Mouse (Mus musculus) bone marrow macrophage, adult 2 months (primary cell): ENCODE results near the gene Glis3. TPM values are rescaled to one million over a fixed set of nuclear protein-coding genes. Genes with fewer than 3 reads are reported as not detected.

Experiments used
- H3K27ac ChIP-seq: 2 replicates; pipeline ENCODE4 v1.5.1; 2012; ENCODE audit warnings: low read depth, low read length; ENCODE audit not compliant: insufficient read depth
- H3K4me1 ChIP-seq: 2 replicates; pipeline ENCODE4 v1.6.1; 2012; ENCODE audit warnings: low read length; ENCODE audit not compliant: control insufficient read depth, insufficient read depth
- H3K4me3 ChIP-seq: 2 replicates; pipeline ENCODE4 v1.5.1; 2012; ENCODE audit warnings: mild to moderate bottlenecking, low read length, moderate library complexity; ENCODE audit not compliant: insufficient read depth
- CTCF ChIP-seq: IDR thresholded peaks from 2 replicates; pipeline ENCODE4 v1.5.1; 2012; ENCODE audit warnings: low read depth, mild to moderate bottlenecking, low read length, moderate library complexity
- POLR2A ChIP-seq: IDR thresholded peaks from 2 replicates; pipeline ENCODE4 v1.6.1; 2012; ENCODE audit warnings: mild to moderate bottlenecking, low read depth, low read length, borderline replicate concordance
- polyA plus RNA-seq: library from polyadenylated mRNA; stranded (reverse); fragments of >200 nt; gene quantifications from 2 replicates; pipeline ENCODE4 v1.2.4, GENCODE M21; 2012; ENCODE audit not compliant: missing spikeins, insufficient read depth, insufficient read length

Gene Glis3
- polyA plus RNA-seq, 1 experiment, result 3.4 TPM

GRCm38 (mm10) chr19:28246186-28246585 lies 433.7 kb downstream of the Glis3 start:
- Histone ChIP-seq H3K27ac (no peak overlapping the region), H3K4me3 (no peak overlapping the region), H3K4me1 (no peaks in the 10 kb centered on the region)
- TF ChIP-seq POLR2A (no peak), CTCF (no peak)

DNA sequence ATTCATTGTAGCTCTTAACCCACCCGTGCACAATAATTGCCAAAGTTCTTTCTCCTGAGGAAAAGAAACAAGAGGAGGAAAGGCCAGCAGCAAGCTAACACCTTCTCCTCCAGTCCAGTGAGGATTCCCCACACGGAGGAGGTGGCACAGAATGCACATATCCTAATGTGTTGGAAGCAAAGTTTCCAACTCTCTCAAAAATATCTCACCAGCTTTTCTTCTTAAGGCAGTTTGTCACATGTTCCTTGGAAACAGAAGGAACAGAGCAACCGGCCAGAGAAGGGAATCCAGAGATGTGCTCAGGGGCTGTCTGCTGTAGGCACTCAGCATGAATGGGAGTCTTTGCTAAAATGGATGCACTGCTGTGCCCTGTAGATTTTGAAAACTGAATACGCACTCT lies 441.8 kb downstream of the Glis3 start:
- no peak overlapping the region for H3K4me3 ChIP-seq
- no peak overlapping the region for H3K27ac ChIP-seq
- no peaks in the 10 kb centered on the region for H3K4me1 ChIP-seq
- TF ChIP-seq CTCF (no peak), POLR2A (no peak)

- no peak overlapping the region for H3K4me3 ChIP-seq
- H3K4me1 ChIP-seq, result no peaks in the 10 kb centered on the region
- TF ChIP-seq CTCF (no peak), POLR2A (no peak)
- H3K27ac ChIP-seq, result no peak overlapping the region
These were observed 442.3 kb downstream of the Glis3 start for GRCm38 (mm10) chr19:28237621-28238020.

DNA sequence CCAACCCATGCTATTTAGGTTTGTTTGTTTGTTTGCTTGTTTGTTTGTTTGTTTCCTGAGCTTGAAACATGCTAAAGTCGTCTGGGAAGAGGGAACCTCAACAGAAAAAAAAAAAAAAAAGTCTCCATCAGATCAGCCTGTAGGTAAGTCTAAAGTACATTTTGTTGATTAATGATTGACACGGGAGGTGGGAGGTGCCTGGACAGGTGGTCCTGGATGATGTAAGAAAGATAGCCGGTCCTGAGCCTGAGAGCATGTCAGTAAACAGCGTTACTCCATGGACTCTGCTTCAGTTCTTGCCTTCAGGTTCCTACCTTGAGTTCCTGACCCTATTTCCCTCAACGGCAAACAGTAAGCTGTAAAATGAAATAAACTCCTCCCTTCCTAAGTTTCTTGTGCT lies 444.3 kb downstream of the Glis3 start:
- no peak for TF ChIP-seq CTCF
- H3K4me3 ChIP-seq, result no peak overlapping the region
- H3K27ac ChIP-seq, result no peak overlapping the region

GRCm38 (mm10) chr19:28235096-28235495 lies 444.8 kb downstream of the Glis3 start:
- Histone ChIP-seq H3K27ac (no peak overlapping the region), H3K4me3 (no peak overlapping the region), H3K4me1 (no peaks in the 10 kb centered on the region)
- no peak for TF ChIP-seq POLR2A
- no peak for TF ChIP-seq CTCF

More for the DNA sequence above, 444.3 kb downstream of the Glis3 start:
- no peaks in the 10 kb centered on the region for H3K4me1 ChIP-seq

DNA sequence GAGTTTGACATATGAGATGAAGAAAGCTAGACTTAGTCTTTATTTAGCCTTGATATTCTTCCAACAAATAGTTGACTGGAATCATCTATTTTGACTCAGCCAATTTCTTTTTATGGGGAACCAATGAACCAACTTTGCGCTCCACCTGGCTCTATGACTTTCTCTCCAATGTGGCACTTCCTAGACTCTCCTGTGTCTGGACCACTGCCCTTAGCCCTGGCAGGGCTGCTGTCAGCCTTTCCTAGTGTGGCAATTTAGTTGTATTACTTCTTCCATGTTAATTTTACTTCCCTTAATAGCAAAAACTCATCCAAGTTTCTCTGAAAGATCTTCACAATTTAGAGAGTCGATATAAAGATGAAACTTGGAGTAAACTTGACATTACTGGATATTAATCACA lies 445.2 kb downstream of the Glis3 start:
- Histone ChIP-seq H3K4me3 (no peak overlapping the region), H3K4me1 (no peaks in the 10 kb centered on the region), H3K27ac (no peak overlapping the region)
- no peak for TF ChIP-seq CTCF
- no peak for TF ChIP-seq POLR2A

- Histone ChIP-seq H3K4me3 (no peak overlapping the region), H3K4me1 (no peaks in the 10 kb centered on the region), H3K27ac (no peak overlapping the region)
- no peak for TF ChIP-seq POLR2A
These were observed 448.4 kb downstream of the Glis3 start for GRCm38 (mm10) chr19:28231511-28231910.

DNA sequence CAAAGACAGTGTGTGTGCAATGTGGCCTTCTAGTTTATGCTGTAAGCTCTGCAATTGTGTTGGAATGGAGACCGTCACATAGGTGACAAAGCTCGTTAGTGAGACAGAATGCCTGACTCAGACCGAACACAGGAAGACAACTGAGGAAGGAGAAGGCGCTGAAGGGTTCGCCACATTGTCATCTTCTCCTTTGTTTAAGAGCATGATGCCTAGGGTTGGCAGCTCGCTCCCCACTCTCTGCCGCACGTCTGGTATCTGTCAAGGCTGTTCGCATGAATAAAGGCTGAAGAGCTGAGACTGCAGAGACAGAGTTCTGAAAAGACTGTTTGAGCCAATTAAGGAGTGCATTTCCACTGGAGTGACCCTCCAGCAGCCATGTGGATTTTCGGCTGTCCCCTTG lies 452.4 kb downstream of the Glis3 start:
- Histone ChIP-seq H3K4me3 (no peak overlapping the region), H3K4me1 (no peaks in the 10 kb centered on the region), H3K27ac (no peak overlapping the region)
- TF ChIP-seq CTCF (no peak), POLR2A (no peak)

DNA sequence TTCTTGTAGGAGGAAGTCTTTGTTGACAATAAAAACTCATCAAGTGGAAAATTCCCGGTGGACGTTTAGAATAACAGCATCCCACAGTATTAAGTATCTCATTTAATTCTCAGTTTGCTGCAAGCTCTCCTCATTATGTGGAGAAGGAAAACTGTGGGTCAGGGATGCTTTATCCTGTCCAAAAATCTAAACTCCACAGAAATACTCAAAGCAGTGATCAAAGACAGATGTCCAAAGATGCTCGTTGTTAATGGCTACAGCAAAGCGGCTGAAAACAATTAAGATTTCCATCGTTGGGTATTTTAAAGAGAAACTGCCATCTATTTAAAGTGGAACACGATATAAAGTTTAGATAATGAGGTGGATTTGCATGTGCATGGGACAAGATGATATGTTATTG lies 454.2 kb downstream of the Glis3 start:
- TF ChIP-seq POLR2A (no peak), CTCF (no peak)
- H3K27ac ChIP-seq, result no peak overlapping the region
- no peak overlapping the region for H3K4me3 ChIP-seq

DNA sequence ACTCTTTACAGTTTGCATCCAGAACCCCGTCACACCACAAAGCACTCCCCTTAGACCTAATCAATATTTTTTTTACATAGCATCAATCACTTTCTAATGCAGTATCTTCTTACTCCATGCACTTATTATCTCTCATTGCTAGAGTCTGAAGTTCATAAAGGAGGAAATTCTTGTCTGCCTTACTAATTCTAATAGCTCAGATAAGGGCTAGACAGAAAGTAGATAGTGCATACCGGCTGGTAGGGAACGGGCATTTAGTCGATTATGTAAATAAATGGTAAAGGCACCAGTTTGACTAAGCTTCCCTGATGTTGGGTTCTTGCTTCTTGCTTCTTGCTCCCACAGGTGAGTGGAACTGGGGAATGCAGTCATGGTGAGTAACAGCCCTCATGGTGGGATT lies 468.2 kb downstream of the Glis3 start:
- Histone ChIP-seq H3K27ac (no peak overlapping the region), H3K4me1 (no peaks in the 10 kb centered on the region), H3K4me3 (no peak overlapping the region)
- TF ChIP-seq CTCF (no peak), POLR2A (no peak)

More for the DNA sequence above, 454.2 kb downstream of the Glis3 start:
- no peaks in the 10 kb centered on the region for H3K4me1 ChIP-seq

Other genes with a start within 250 kb of the Glis3 start
- not detected in 2 replicates for gene Slc1a1, start 155.0 kb upstream of the Glis3 start, polyA plus RNA-seq